Mouse (Mus musculus) MEL (cell line): ENCODE results near the gene Cbfa2t2. TPM values are rescaled to one million over a fixed set of nuclear protein-coding genes. Genes with fewer than 3 reads are reported as not detected.

Experiments used
- DNase-seq: peaks from one replicate; pipeline ENCODE4 v3.0.0; 2011; ENCODE audit warnings: low read depth, low spot score
- H3K27ac ChIP-seq: 2 replicates; pipeline ENCODE4 v1.5.1; 2012; ENCODE audit warnings: low read depth, mild to moderate bottlenecking, control low read depth, low read length, moderate library complexity; ENCODE audit not compliant: control insufficient read depth
- H3K27me3 ChIP-seq, 2 experiments: fragments of 150-350 bp in 1 of 2; sonication (generic) in 1 of 2; 2 replicates each; pipeline ENCODE4 v1.6.1; 2012; ENCODE audit warnings: low read length in 2 of 2, mild to moderate bottlenecking in 2 of 2, improper control_type of control experiment in 1 of 2, moderate library complexity in 1 of 2; ENCODE audit not compliant: insufficient read depth in 2 of 2, control insufficient read depth in 1 of 2
- H3K36me3 ChIP-seq, 2 experiments: 2 replicates each; pipeline ENCODE4 v1.6.1; 2012 to 2014; ENCODE audit warnings: low read length in 2 of 2, improper control_type of control experiment in 1 of 2, inconsistent platforms in 1 of 2, mild to moderate bottlenecking in 1 of 2; ENCODE audit not compliant: insufficient read depth in 2 of 2, control insufficient read depth in 1 of 2
- H3K4me1 ChIP-seq, 2 experiments: fragments of 150-350 bp in 1 of 2; sonication (generic) in 1 of 2; 2 replicates each; pipeline ENCODE4 v1.6.1; 2012; ENCODE audit warnings: low read length in 2 of 2, improper control_type of control experiment in 1 of 2, mild to moderate bottlenecking in 1 of 2; ENCODE audit not compliant: insufficient read depth in 2 of 2, control insufficient read depth in 1 of 2
- H3K4me3 ChIP-seq, 2 experiments: fragments of 150-350 bp in 1 of 2; sonication (generic) in 1 of 2; 2 replicates each; pipeline ENCODE4 v1.5.1; 2012; ENCODE audit warnings: low read depth in 2 of 2, low read length in 2 of 2, mild to moderate bottlenecking in 2 of 2, moderate library complexity in 2 of 2, control low read depth in 1 of 2, improper control_type of control experiment in 1 of 2; ENCODE audit not compliant: control insufficient read depth in 1 of 2, insufficient read depth in 1 of 2
- H3K79me2 ChIP-seq: 2 replicates; pipeline ENCODE4 v1.6.1; 2012; ENCODE audit warnings: mild to moderate bottlenecking, low read length, moderate library complexity; ENCODE audit not compliant: control insufficient read depth, poor library complexity, insufficient read depth
- H3K9ac ChIP-seq: 2 replicates; pipeline ENCODE4 v1.6.1; 2012; ENCODE audit warnings: low read depth, mild to moderate bottlenecking, control low read depth, low read length, moderate library complexity; ENCODE audit not compliant: control insufficient read depth, poor library complexity, severe bottlenecking
- H3K9me3 ChIP-seq: fragments of 150-350 bp; sonication (generic); replicated peaks from 2 replicates; pipeline ENCODE4 v1.6.1; 2012; ENCODE audit warnings: mild to moderate bottlenecking, low read length, improper control_type of control experiment, moderate library complexity; ENCODE audit not compliant: insufficient read depth
- CHD1 ChIP-seq: IDR thresholded peaks from 2 replicates; pipeline ENCODE4 v1.6.1; 2012; ENCODE audit warnings: low read depth, mild to moderate bottlenecking, inconsistent platforms, low read length, improper control_type of control experiment
- E2F4 ChIP-seq: IDR thresholded peaks from 2 replicates; pipeline ENCODE4 v1.6.1; 2011; ENCODE audit warnings: low read depth, low read length, improper control_type of control experiment, borderline replicate concordance
- EP300 ChIP-seq, 2 experiments: IDR thresholded peaks; 2 replicates each; pipeline ENCODE4 v1.6.1; 2011; ENCODE audit warnings: improper control_type of control experiment in 2 of 2, low read length in 2 of 2, low read depth in 1 of 2, mild to moderate bottlenecking in 1 of 2
- ETS1 ChIP-seq: IDR thresholded peaks from 2 replicates; pipeline ENCODE4 v1.6.1; 2012; ENCODE audit warnings: low read depth, mild to moderate bottlenecking, inconsistent platforms, low read length, improper control_type of control experiment, moderate library complexity
- GABPA ChIP-seq: IDR thresholded peaks from 2 replicates; pipeline ENCODE4 v1.6.1; 2012; ENCODE audit warnings: low read depth, mild to moderate bottlenecking, inconsistent platforms, low read length, improper control_type of control experiment, moderate library complexity
- JUND ChIP-seq: IDR thresholded peaks from 2 replicates; pipeline ENCODE4 v1.6.1; 2011; ENCODE audit warnings: low read depth, mild to moderate bottlenecking, improper control_type of control experiment, low read length
- KAT2A ChIP-seq: conservative IDR thresholded peaks from 2 replicates; pipeline ENCODE4 v1.6.1; 2012; ENCODE audit warnings: low read depth, low read length, improper control_type of control experiment, inconsistent platforms
- MEF2A ChIP-seq: IDR thresholded peaks from 2 replicates; pipeline ENCODE4 v1.6.1; 2014; ENCODE audit warnings: low read depth, mild to moderate bottlenecking, inconsistent platforms, low read length, improper control_type of control experiment; ENCODE audit not compliant: poor library complexity, insufficient replicate concordance, severe bottlenecking; ENCODE audit errors: extremely low read depth
- MXI1 ChIP-seq: IDR thresholded peaks from 2 replicates; pipeline ENCODE4 v1.6.1; 2011; ENCODE audit warnings: mild to moderate bottlenecking, low read depth, low read length, improper control_type of control experiment
- MYC ChIP-seq: IDR thresholded peaks from 2 replicates; pipeline ENCODE4 v1.6.1; 2011; ENCODE audit warnings: low read depth, mild to moderate bottlenecking, low read length, improper control_type of control experiment, moderate library complexity
- NELFE ChIP-seq: IDR thresholded peaks from 2 replicates; pipeline ENCODE4 v1.6.1; 2011; ENCODE audit warnings: low read depth, low read length, improper control_type of control experiment
- NRF1 ChIP-seq: IDR thresholded peaks from 2 replicates; pipeline ENCODE4 v1.6.1; 2014; ENCODE audit warnings: low read depth, mild to moderate bottlenecking, inconsistent platforms, low read length, improper control_type of control experiment, moderate library complexity; ENCODE audit not compliant: poor library complexity, insufficient read depth, severe bottlenecking
- POLR2AphosphoS2 ChIP-seq: IDR thresholded peaks from 2 replicates; pipeline ENCODE4 v1.6.1; 2011; ENCODE audit warnings: low read length, improper control_type of control experiment
- TAL1 ChIP-seq: IDR thresholded peaks from 2 replicates; pipeline ENCODE4 v1.6.1; 2012; ENCODE audit warnings: mild to moderate bottlenecking, inconsistent platforms, low read length, moderate library complexity, mixed read lengths
- TBP ChIP-seq: IDR thresholded peaks from 2 replicates; pipeline ENCODE4 v1.8.0; 2011; ENCODE audit warnings: low read depth, low read length, improper control_type of control experiment
- TCF12 ChIP-seq: IDR thresholded peaks from 2 replicates; pipeline ENCODE4 v1.6.1; 2014; ENCODE audit warnings: low read depth, mild to moderate bottlenecking, inconsistent platforms, low read length, improper control_type of control experiment, moderate library complexity
- UBTF ChIP-seq: IDR thresholded peaks from 2 replicates; pipeline ENCODE4 v1.6.1; 2012; ENCODE audit warnings: low read depth, mild to moderate bottlenecking, inconsistent platforms, low read length, improper control_type of control experiment, moderate library complexity, borderline replicate concordance; ENCODE audit not compliant: insufficient read depth
- USF1 ChIP-seq: IDR thresholded peaks from 2 replicates; pipeline ENCODE4 v1.6.1; 2014; ENCODE audit warnings: low read depth, mild to moderate bottlenecking, inconsistent platforms, low read length, improper control_type of control experiment, moderate library complexity
- USF2 ChIP-seq, 2 experiments: IDR thresholded peaks; 2 replicates each; pipeline ENCODE4 v1.6.1; 2011 to 2012; ENCODE audit warnings: improper control_type of control experiment in 2 of 2, low read length in 2 of 2, borderline replicate concordance in 1 of 2, inconsistent platforms in 1 of 2, low read depth in 1 of 2, mild to moderate bottlenecking in 1 of 2; ENCODE audit not compliant: insufficient read depth in 1 of 2
- ZC3H11A ChIP-seq: IDR thresholded peaks from 2 replicates; pipeline ENCODE4 v1.6.1; 2012; ENCODE audit warnings: low read depth, mild to moderate bottlenecking, inconsistent platforms, low read length, improper control_type of control experiment
- ZKSCAN1 ChIP-seq: IDR thresholded peaks from 2 replicates; pipeline ENCODE4 v1.6.1; 2012; ENCODE audit warnings: low read depth, mild to moderate bottlenecking, inconsistent platforms, low read length, improper control_type of control experiment, moderate library complexity
- polyA plus RNA-seq, 2 experiments: library from polyadenylated mRNA; stranded (reverse) in 1 of 2; unstranded in 1 of 2; fragments of >175 nt in 1 of 2; fragments of >200 nt in 1 of 2; gene quantifications; 2 replicates each; pipeline versions ENCODE4 v1.2.1 to v1.2.4; 2012; ENCODE audit warnings: low replicate concordance in 2 of 2, low read depth in 1 of 2; ENCODE audit not compliant: insufficient read length in 2 of 2, insufficient read depth in 1 of 2, missing spikeins in 1 of 2
- total RNA-seq: library from RNA; depleted of rRNA; stranded (reverse); fragments of 300-350 nt; gene quantifications from 2 replicates; pipeline ENCODE4 v1.2.3, GENCODE M21; 2012

The Cbfa2t2 gene
- total and polyA plus RNA-seq, 3 experiments: 5.9 to 23.1 TPM; not detected in 1

DNA sequence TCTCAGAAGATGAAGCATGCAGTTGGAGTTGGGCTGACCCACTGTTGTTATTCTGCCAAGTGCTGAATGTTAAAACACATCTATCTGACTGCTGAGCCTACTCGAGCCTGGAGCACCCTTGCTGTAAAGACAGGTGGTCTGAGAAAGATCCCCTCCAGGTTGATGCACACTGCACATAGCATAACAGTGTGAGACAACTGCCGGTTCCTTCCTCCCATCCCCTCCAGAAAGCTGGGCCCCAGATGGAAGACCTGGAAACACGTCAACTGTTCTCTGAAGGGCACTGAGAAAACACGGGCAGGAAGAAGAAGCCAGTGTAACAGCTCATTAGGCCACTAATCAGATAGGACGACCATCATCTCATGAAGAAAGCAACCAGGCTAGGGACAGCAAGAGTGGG lies 62.3 kb downstream of the Cbfa2t2 start:
- peaks cover 2% of the 10 kb centered on the region in 2 experiments for H3K36me3 ChIP-seq
- no peaks in the 10 kb centered on the region for H3K27me3 ChIP-seq
- no peak for DNase-seq
- H3K79me2 ChIP-seq: peaks cover 2% of the 10 kb centered on the region; the same call in 1 of the 2 replicates
- H3K27ac ChIP-seq: no peak overlapping the region
- H3K9ac ChIP-seq: no peak overlapping the region
- TF ChIP-seq POLR2AphosphoS2 (no peak), TBP (no peak), USF1 (no peak), TAL1 (no peak), MEF2A (no peak), E2F4 (no peak), ZKSCAN1 (no peak), MYC (no peak), ETS1 (no peak), NELFE (no peak), TCF12 (no peak), GABPA (no peak)
- TF ChIP-seq, all 39 proteins: peak for 0
- Histone ChIP-seq H3K4me3 (no peak overlapping the region), H3K4me1 (no peaks in the 10 kb centered on the region; a peak in 2 of 4 replicates), H3K9me3 (no peaks in the 10 kb centered on the region)

DNA sequence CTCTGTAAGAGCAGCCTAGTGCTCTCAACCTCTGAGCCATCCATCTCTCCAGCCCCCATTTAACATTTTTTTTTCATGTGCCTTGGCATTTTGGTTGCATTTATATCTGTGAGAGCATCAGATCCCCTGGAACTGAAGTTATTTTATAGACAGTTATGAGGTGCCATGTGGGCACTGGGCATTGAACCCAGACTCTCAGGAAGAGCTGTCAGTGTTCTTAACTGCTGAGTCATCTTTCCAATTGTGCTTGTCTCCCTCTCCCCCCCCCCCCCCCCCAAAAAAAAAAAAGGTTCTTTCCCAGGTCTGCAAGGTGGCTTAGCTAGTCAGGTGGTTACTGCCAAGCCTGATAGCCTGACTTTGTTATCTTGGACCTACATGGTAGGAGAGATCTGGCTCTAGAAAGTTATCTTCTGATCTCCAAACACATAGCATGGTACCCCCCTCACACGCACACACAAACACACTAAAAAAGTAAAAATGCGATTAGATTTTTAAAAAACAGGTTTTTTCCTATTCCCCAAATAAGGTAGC lies 63.5 kb downstream of the Cbfa2t2 start:
- no peaks in the 10 kb centered on the region for H3K9me3 ChIP-seq
- no peak overlapping the region for H3K27ac ChIP-seq
- H3K4me1 ChIP-seq: no peaks in the 10 kb centered on the region; a peak in 2 of 4 replicates
- peaks cover 2 to 4% of the 10 kb centered on the region in 2 experiments for H3K36me3 ChIP-seq
- no peak for DNase-seq
- no peak for TF ChIP-seq TCF12
- TF ChIP-seq POLR2AphosphoS2: no peak
- TF ChIP-seq KAT2A: no peak
- no peak for TF ChIP-seq MXI1
- H3K27me3 ChIP-seq: no peaks in the 10 kb centered on the region
- peaks cover 2% of the 10 kb centered on the region; the same call in 1 of the 2 replicates for H3K79me2 ChIP-seq
- H3K4me3 ChIP-seq: no peak overlapping the region
- H3K9ac ChIP-seq: no peak overlapping the region

GRCm38 (mm10) chr2:154500758-154501157 lies 64.5 kb downstream of the Cbfa2t2 start:
- H3K27me3 ChIP-seq: no peaks in the 10 kb centered on the region
- DNase-seq: no peak
- H3K27ac ChIP-seq: no peak overlapping the region
- no peak overlapping the region for H3K9ac ChIP-seq
- no peaks in the 10 kb centered on the region for H3K9me3 ChIP-seq
- TF ChIP-seq CHD1 (no peak), NRF1 (no peak), USF2 (IDR thresholded peaks at IDR 0.05; ENCODE audit: borderline replicate concordance in 1 of 2, insufficient read depth in 1 of 2, low read depth in 1 of 2, low read length in 2 of 2) (no peak), ZC3H11A (no peak), UBTF (no peak), TCF12 (no peak), EP300 (IDR thresholded peaks at IDR 0.05; ENCODE audit: low read depth in 1 of 2, low read length in 2 of 2) (no peak), MYC (no peak), JUND (no peak), MEF2A (no peak)
- H3K36me3 ChIP-seq: peaks cover 2 to 4% of the 10 kb centered on the region in 2 experiments
- H3K4me1 ChIP-seq: no peaks in the 10 kb centered on the region; a peak in 2 of 4 replicates
- peaks cover 2% of the 10 kb centered on the region; the same call in 1 of the 2 replicates for H3K79me2 ChIP-seq
- H3K4me3 ChIP-seq: no peak overlapping the region
